Mouse (Mus musculus) heart, adult 2 months (tissue): ENCODE results near the gene Sh3bgrl3.

Experiments used
- CTCF ChIP-seq: fragments of 200-600 bp; IDR thresholded peaks from 2 replicates; pipeline ENCODE4 v1.8.1; 2022; ENCODE audit warnings: antibody characterized with exemption, mild to moderate bottlenecking, moderate library complexity
- POLR2A ChIP-seq: fragments of 200-500 bp; IDR thresholded peaks from 2 replicates; pipeline ENCODE4 v1.6.1; 2011; ENCODE audit warnings: mild to moderate bottlenecking, low read depth, low read length, control low read depth; ENCODE audit not compliant: insufficient read depth

GRCm38 (mm10) chr4:134096120-134096519 lies 32.5 kb downstream of the Sh3bgrl3 start:
- no peak for TF ChIP-seq POLR2A
- no peak for TF ChIP-seq CTCF
